Mouse (Mus musculus) embryonic fibroblast, embryonic 13.5 days (primary cell): ENCODE results near the gene Pex16.

Experiments used
- CTCF ChIP-seq: IDR thresholded peaks from 2 replicates; pipeline ENCODE4 v1.5.1; 2011; ENCODE audit warnings: mild to moderate bottlenecking, control low read depth, low read length, moderate library complexity, borderline replicate concordance; ENCODE audit not compliant: insufficient read depth
- POLR2A ChIP-seq: IDR thresholded peaks from 2 replicates; pipeline ENCODE4 v1.6.1; 2011; ENCODE audit warnings: low read depth, mild to moderate bottlenecking, control low read depth, low read length, moderate library complexity

- TF ChIP-seq CTCF = no peak
- no peak for TF ChIP-seq POLR2A
Measured at GRCm38 (mm10) chr2:92423702-92424461, 49.4 kb downstream of the Pex16 start.
